Mouse (Mus musculus): ENCODE results near the gene Tas2r143.

GRCm38 (mm10) chr6:42421439-42421838 lies 21.4 kb downstream of the Tas2r143 start:
- no peak for TF ChIP-seq POLR2A (IDR thresholded peaks at IDR 0.05; ENCODE audit: low read depth, low read length)
- no peak for TF ChIP-seq CTCF (IDR thresholded peaks at IDR 0.05; ENCODE audit: extremely low read depth, insufficient read depth, insufficient read length, insufficient replicate concordance)

Data from spleen, adult 2 months (tissue).